Mouse (Mus musculus) bone marrow, adult 2 months (tissue): ENCODE results near the gene Slc48a1. TPM values are rescaled to one million over a fixed set of nuclear protein-coding genes. Genes with fewer than 3 reads are reported as not detected.

ENCODE experiments used
- H3K27ac ChIP-seq: fragments of 200-500 bp; 2 replicates; pipeline ENCODE4 v1.5.1; 2012; ENCODE audit warnings: low read depth, mild to moderate bottlenecking, control low read depth, inconsistent platforms, low read length; ENCODE audit not compliant: control insufficient read depth, poor library complexity, insufficient read depth
- H3K4me1 ChIP-seq: fragments of 200-500 bp; 2 replicates; pipeline ENCODE4 v1.6.1; 2011; ENCODE audit warnings: low read length; ENCODE audit not compliant: control insufficient read depth, insufficient read depth
- H3K4me3 ChIP-seq: fragments of 200-500 bp; replicated peaks from 2 replicates; pipeline ENCODE3; 2011; ENCODE audit warnings: mild to moderate bottlenecking, low read depth, low read length, control low read depth; ENCODE audit not compliant: control insufficient read depth
- CTCF ChIP-seq: fragments of 200-500 bp; IDR thresholded peaks from 2 replicates; pipeline ENCODE4 v1.5.1; 2011; ENCODE audit warnings: low read length, control low read depth; ENCODE audit not compliant: control insufficient read depth, insufficient read depth
- POLR2A ChIP-seq: fragments of 200-500 bp; IDR thresholded peaks from 2 replicates; pipeline ENCODE4 v1.6.1; 2011; ENCODE audit warnings: low read depth, mild to moderate bottlenecking, control low read depth, low read length, borderline replicate concordance; ENCODE audit not compliant: control insufficient read depth
- WGBS: fragments of 180-500 bp; shearing (Covaris S2); methylation state at CpG from one replicate; pipeline ENCODE4 v1.1.7; 2018; 5-methylcytosine and 5-hydroxymethylcytosine counted together
- polyA plus RNA-seq: library from polyadenylated mRNA; stranded (reverse); fragments of >200 nt; gene quantifications from 2 replicates; pipeline ENCODE4 v1.2.4, GENCODE M21; 2011; ENCODE audit warnings: low replicate concordance; ENCODE audit not compliant: missing spikeins, insufficient read depth, insufficient read length

Slc48a1 gene
- polyA plus RNA-seq, 1 experiment, result 62.3 TPM

- Histone ChIP-seq H3K27ac (no peak overlapping the region), H3K4me1 (peaks cover 8% of the 10 kb centered on the region), H3K4me3 (no peak overlapping the region)
- WGBS, result 75% methylated on average over 24 of the region's 24 CpGs
- TF ChIP-seq CTCF (no peak), POLR2A (no peak)
These were observed 3.8 kb downstream of the Slc48a1 start for GRCm38 (mm10) chr15:97781961-97782748.

GRCm38 (mm10) chr15:97782749-97783105 is 4.4 kb downstream of the Slc48a1 start:
- Histone ChIP-seq H3K27ac (peak overlapping the region; percentile 30; the same call in 1 of the 2 replicates), H3K4me1 (peaks cover 10% of the 10 kb centered on the region), H3K4me3 (no peak overlapping the region)
- TF ChIP-seq CTCF, result peak; percentile 88
- no peak for TF ChIP-seq POLR2A
- 4% methylated on average over 9 of the region's 9 CpGs for WGBS

DNA sequence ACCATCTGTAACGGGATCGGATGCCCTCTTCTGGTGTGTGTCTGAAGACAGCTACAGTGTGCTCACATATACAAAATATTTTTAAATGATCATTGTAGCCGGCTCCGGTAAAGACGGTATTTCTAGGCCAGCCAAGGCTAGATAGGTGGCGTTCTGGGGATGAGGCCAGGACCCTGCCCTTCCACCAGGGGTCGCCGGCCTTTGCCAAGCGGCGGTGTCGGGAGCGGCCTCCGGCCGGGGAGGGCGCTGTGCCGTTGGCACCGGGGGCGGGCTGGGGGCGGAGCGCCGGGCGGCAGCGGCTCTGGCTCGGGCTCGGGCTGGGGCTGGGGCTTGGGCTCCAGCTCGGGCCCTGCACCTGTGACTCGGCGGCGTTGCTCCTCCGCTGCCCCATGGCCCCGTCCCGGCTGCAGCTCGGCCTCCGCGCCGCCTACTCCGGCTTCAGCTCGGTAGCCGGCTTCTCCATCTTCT is 5.8 kb downstream of the Slc48a1 start:
- TF ChIP-seq CTCF (peak; percentile 96), POLR2A (peak; percentile 92; the same call in 1 of the 2 replicates)
- Histone ChIP-seq H3K4me3 (peak overlapping the region; percentile 81), H3K27ac (peak overlapping the region; percentile 85), H3K4me1 (peaks cover 10% of the 10 kb centered on the region)
- 2% methylated on average over 39 of the region's 39 CpGs for WGBS

GRCm38 (mm10) chr15:97784561-97785161 is 6.3 kb downstream of the Slc48a1 start:
- Histone ChIP-seq H3K27ac (peak overlapping the region; percentile 85), H3K4me1 (peaks cover 10% of the 10 kb centered on the region), H3K4me3 (peak overlapping the region; percentile 81)
- TF ChIP-seq CTCF (no peak), POLR2A (no peak)
- WGBS, result 3% methylated on average over 45 of the region's 45 CpGs

DNA sequence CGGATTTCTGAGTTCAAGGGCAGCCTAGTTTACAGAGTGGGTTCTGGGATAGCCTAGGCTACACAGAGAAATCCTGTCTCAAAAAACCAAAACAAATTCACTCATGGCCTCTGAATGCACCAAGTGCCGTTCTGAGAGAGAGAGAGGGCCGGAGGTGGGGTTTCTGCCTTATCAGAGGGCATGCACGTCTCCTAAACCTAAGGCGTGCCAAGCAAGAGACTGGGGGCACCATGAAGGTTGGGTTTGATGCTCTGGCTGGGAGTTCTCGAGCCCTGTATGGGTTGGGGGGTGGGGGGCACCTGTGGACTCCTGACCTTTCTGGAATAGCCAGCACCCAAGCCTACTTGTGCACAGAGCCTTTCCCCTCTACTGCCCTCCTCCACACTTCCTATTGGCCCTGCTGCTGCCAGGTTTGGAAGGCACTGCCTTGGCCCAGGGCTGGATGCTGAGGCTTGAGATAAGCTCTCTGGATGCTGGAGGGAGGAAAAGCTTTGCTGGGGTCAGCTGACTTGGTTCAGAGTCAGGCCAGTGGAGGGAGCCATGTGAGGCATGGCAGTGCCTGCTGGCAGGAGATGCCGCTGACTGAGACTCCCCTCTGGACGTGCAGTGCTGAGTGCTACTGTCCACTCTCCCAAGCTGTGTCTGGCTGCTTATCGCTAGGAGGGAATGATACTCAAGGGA is 7.6 kb downstream of the Slc48a1 start:
- TF ChIP-seq CTCF (no peak), POLR2A (peak; percentile 74)
- 26% methylated on average over 9 of the region's 9 CpGs for WGBS
- Histone ChIP-seq H3K4me3 (peak overlapping the region; percentile 37), H3K27ac (peak overlapping the region; percentile 72), H3K4me1 (peaks cover 10% of the 10 kb centered on the region)

GRCm38 (mm10) chr15:97786412-97787112 is 8.2 kb downstream of the Slc48a1 start:
- H3K4me1 ChIP-seq, result peaks cover 8% of the 10 kb centered on the region
- 8% methylated on average over 10 of the region's 10 CpGs for WGBS
- TF ChIP-seq POLR2A (no peak; the same call in 1 of the 2 replicates), CTCF (no peak)

DNA sequence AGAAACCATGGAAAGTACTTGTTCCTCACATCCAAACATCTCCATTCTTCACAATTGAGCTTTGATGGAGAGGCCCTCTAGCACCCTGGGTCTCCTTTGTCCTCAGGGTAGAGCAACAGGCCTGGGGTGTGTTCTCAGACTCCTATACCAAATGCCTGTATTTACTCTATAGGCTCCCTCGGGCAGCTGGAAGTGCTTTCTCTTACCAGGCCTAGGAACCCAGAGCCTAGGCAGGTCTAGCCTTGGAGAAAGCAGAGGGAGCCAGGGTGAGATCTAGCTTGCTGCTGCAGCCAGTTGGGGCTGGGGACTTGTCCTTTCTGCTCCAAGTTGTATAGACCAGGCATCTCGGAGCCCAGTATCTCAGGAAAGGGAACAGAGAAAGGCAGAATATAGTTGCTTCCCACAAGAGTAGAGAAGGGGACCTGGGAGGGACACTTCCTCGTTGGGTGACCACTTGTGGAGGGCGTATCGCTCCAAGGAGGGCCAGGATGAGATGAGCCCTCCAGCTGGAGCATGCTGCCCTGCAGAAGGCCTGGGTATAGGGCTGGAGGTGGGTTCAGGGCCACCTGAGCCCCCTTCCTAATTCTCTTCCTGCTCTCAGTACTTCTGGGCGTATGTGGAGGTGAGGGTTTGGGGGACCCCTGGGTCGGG is 9.0 kb downstream of the Slc48a1 start:
- no peak overlapping the region for H3K4me3 ChIP-seq
- WGBS, result 20% methylated on average over 7 of the region's 7 CpGs

More at GRCm38 (mm10) chr15:97786412-97787112, 8.2 kb downstream of the Slc48a1 start:
- H3K27ac ChIP-seq, result peak overlapping the region; percentile 72
- H3K4me3 ChIP-seq, result peak overlapping the region; percentile 32

More for the DNA sequence above, 9.0 kb downstream of the Slc48a1 start:
- TF ChIP-seq CTCF (no peak), POLR2A (no peak)
- Histone ChIP-seq H3K4me1 (peaks cover 8% of the 10 kb centered on the region), H3K27ac (peak overlapping the region; percentile 14)
